Mouse (Mus musculus): ENCODE measurements around the gene Ttc24.

DNA sequence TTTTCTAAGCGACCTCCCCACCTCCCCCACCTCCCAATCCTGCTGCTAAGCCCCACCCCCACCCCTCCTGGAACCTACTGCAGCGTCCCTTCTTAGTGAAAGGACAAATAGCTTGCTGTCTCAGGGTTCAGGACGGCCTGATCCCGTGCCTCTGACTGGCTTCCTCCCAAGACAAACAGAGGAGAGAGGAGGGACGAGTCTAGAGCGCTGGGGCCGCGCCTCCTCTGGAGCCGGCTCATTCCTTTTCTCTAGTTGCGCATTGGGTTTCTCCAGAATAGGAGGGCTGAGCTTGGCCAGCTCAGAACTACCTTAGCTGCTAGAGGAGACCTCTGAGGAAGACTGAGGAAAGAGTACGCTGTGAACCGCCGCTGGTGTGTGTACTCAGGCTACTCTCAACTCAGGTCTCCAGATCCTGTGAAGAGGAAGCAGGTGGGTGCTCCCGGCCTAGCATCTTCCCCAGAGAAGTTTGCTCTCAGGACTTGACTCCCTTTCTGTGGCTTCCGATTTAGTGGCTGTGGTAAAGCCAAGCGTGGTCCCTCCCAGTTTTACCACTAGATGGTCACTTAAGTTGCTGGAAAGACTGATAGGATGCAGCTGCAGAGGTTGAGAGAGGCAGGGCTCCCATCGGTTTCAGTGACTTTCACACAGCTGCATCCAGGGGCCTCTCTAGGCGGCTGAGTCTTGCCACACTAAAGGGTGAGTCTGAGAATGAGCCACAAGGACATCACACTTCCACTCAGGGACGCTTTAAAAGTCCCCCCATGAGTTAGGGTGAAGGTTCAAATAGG, 47.3 kb downstream of the Ttc24 start:
- TF ChIP-seq CTCF (IDR thresholded peaks at IDR 0.05; ENCODE audit: low read depth): no peak
- TF ChIP-seq EP300 (IDR thresholded peaks at IDR 0.05; ENCODE audit: low read depth): no peak
